Mouse (Mus musculus): ENCODE results near the gene Slc26a1.

DNA sequence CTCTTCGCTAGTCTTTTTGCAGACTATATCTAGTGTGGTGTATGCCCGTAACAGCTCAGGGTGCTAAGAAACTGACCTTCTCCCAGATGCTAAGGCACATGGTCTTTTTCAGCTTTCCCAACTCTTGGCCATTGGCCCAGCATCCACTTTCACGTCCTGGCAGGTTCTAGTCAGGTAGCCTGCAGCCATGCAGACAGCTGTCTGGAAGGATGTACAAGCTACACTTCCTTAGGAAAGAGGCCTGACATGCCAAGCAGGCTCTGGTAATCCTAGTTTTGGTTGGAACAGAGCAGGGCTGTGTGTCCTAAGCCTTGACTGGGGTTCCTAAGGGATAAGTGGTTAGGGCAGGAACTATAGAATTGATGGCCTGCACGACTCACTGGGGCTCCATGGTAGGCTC lies 12.6 kb downstream of the Slc26a1 start:
- TF ChIP-seq E2F4 (IDR thresholded peaks at IDR 0.05; ENCODE audit: borderline replicate concordance, low read depth, low read length) (no peak), GABPA (IDR thresholded peaks at IDR 0.05; ENCODE audit: low read depth, low read length) (no peak), MAZ (IDR thresholded peaks at IDR 0.05; ENCODE audit: low read depth, low read length) (no peak), GATA1 (IDR thresholded peaks at IDR 0.05; ENCODE audit: low read depth, low read length) (no peak), HCFC1 (IDR thresholded peaks at IDR 0.05; ENCODE audit: low read depth, low read length) (no peak), CTCF (IDR thresholded peaks at IDR 0.05 in 2 of 3, conservative IDR thresholded peaks at IDR 0.05 in 1 of 3; ENCODE audit: control insufficient read depth in 1 of 3, insufficient read depth in 1 of 3, low read depth in 2 of 3, low read length in 3 of 3, poor library complexity in 1 of 3, severe bottlenecking in 1 of 3) (no peak), MEF2A (IDR thresholded peaks at IDR 0.05; ENCODE audit: extremely low read depth, insufficient replicate concordance, low read depth, low read length, poor library complexity, severe bottlenecking) (no peak), USF2 (IDR thresholded peaks at IDR 0.05; ENCODE audit: borderline replicate concordance in 1 of 2, insufficient read depth in 1 of 2, low read depth in 1 of 2, low read length in 2 of 2) (no peak), POLR2A (IDR thresholded peaks at IDR 0.05; ENCODE audit: control insufficient read depth in 1 of 2, insufficient read depth in 1 of 2, low read depth in 1 of 2, low read length in 2 of 2, poor library complexity in 1 of 2) (no peak), TCF12 (IDR thresholded peaks at IDR 0.05; ENCODE audit: low read depth, low read length) (no peak), EP300 (IDR thresholded peaks at IDR 0.05; ENCODE audit: low read depth in 1 of 2, low read length in 2 of 2) (no peak), RAD21 (IDR thresholded peaks at IDR 0.05; ENCODE audit: low read depth, low read length) (no peak), ZC3H11A (IDR thresholded peaks at IDR 0.05; ENCODE audit: low read depth, low read length) (no peak), RCOR1 (IDR thresholded peaks at IDR 0.05; ENCODE audit: low read depth, low read length) (no peak)
